Mouse (Mus musculus) thymus, adult 2 months (tissue): ENCODE data around the gene Trappc3. TPM values are rescaled to one million over a fixed set of nuclear protein-coding genes. Genes with fewer than 3 reads are reported as not detected.
A peak's percentile ranks its signal among the peaks of the same experiment; 100 is the strongest.

Experiments
- DNase-seq: peaks from one replicate; pipeline ENCODE4 v3.0.0; 2021
- H3K27ac ChIP-seq: fragments of 200-500 bp; 2 replicates; pipeline ENCODE4 v1.5.1; 2012; ENCODE audit warnings: low read length, control low read depth; ENCODE audit not compliant: control insufficient read depth, insufficient read depth
- H3K27me3 ChIP-seq: fragments of 200-500 bp; 2 replicates; pipeline ENCODE4 v1.6.1; 2012; ENCODE audit warnings: mild to moderate bottlenecking, low read length, moderate library complexity, mixed read lengths; ENCODE audit not compliant: control insufficient read depth, insufficient read depth
- H3K36me3 ChIP-seq: fragments of 200-500 bp; 2 replicates; pipeline ENCODE4 v1.6.1; 2012; ENCODE audit warnings: mild to moderate bottlenecking, low read length, moderate library complexity; ENCODE audit not compliant: control insufficient read depth, insufficient read depth
- H3K4me1 ChIP-seq: fragments of 200-500 bp; replicated peaks from 2 replicates; pipeline ENCODE4 v1.6.1; 2012; ENCODE audit warnings: low read length; ENCODE audit not compliant: control insufficient read depth, insufficient read depth
- H3K4me3 ChIP-seq: fragments of 200-500 bp; 2 replicates; pipeline ENCODE4 v1.5.1; 2012; ENCODE audit warnings: mild to moderate bottlenecking, low read length, control low read depth, moderate library complexity; ENCODE audit not compliant: control insufficient read depth, insufficient read depth
- CTCF ChIP-seq: fragments of 200-500 bp; IDR thresholded peaks from 2 replicates; pipeline ENCODE4 v1.5.1; 2012; ENCODE audit warnings: mild to moderate bottlenecking, control low read depth, low read length, moderate library complexity, borderline replicate concordance; ENCODE audit not compliant: control insufficient read depth, poor library complexity, insufficient read depth; ENCODE audit errors: extremely low read depth
- POLR2A ChIP-seq: fragments of 200-500 bp; IDR thresholded peaks from 2 replicates; pipeline ENCODE4 v1.6.1; 2012; ENCODE audit warnings: mild to moderate bottlenecking, low read length, control low read depth, moderate library complexity; ENCODE audit not compliant: control insufficient read depth, poor library complexity, insufficient read depth; ENCODE audit errors: extremely low read depth
- WGBS: fragments of 180-500 bp; shearing (Covaris S2); methylation state at CpG from one replicate; pipeline ENCODE4 v1.1.7; 2018; 5-methylcytosine and 5-hydroxymethylcytosine counted together
- polyA plus RNA-seq: library from polyadenylated mRNA; depleted of rRNA; stranded (reverse); fragments of >200 nt; gene quantifications from 2 replicates; pipeline ENCODE4 v1.2.3, GENCODE M21; 2012

Gene Trappc3
- polyA plus RNA-seq, 1 experiment = 55.1 TPM

- no peak for DNase-seq
- H3K27ac ChIP-seq = no peak overlapping the region
- H3K4me3 ChIP-seq = no peak overlapping the region
- peaks cover 15% of the 10 kb centered on the region for H3K4me1 ChIP-seq
- TF ChIP-seq POLR2A = no peak
- no peak for TF ChIP-seq CTCF
- no peaks in the 10 kb centered on the region for H3K36me3 ChIP-seq
- WGBS = 25% methylated on average over 27 of the region's 27 CpGs
- H3K27me3 ChIP-seq = peaks cover 15% of the 10 kb centered on the region
These were observed 39.6 kb downstream of the Trappc3 start for GRCm38 (mm10) chr4:126301584-126302309.

GRCm38 (mm10) chr4:126303877-126304276 is 41.8 kb downstream of the Trappc3 start:
- H3K27ac ChIP-seq = no peak overlapping the region
- peaks cover 11% of the 10 kb centered on the region for H3K4me1 ChIP-seq
- WGBS = 64% methylated on average over 4 of the region's 4 CpGs
- peaks cover 11% of the 10 kb centered on the region for H3K27me3 ChIP-seq
- TF ChIP-seq CTCF = no peak
- no peak for TF ChIP-seq POLR2A
- no peak for DNase-seq
- H3K36me3 ChIP-seq = no peaks in the 10 kb centered on the region
- no peak overlapping the region for H3K4me3 ChIP-seq

- Histone ChIP-seq H3K27ac (no peak overlapping the region), H3K4me1 (peaks cover 11% of the 10 kb centered on the region), H3K36me3 (no peaks in the 10 kb centered on the region), H3K4me3 (no peak overlapping the region), H3K27me3 (peaks cover 11% of the 10 kb centered on the region)
- WGBS = 88% methylated on average over 1 of the region's 1 CpGs
- TF ChIP-seq CTCF (no peak), POLR2A (no peak)
- no peak for DNase-seq
These were observed 43.3 kb downstream of the Trappc3 start for GRCm38 (mm10) chr4:126305428-126305827.

- 94% methylated on average over 6 of the region's 6 CpGs for WGBS
- Histone ChIP-seq H3K27ac (no peak overlapping the region), H3K4me3 (no peak overlapping the region), H3K27me3 (peaks cover 9% of the 10 kb centered on the region), H3K36me3 (no peaks in the 10 kb centered on the region), H3K4me1 (peaks cover 5% of the 10 kb centered on the region)
- TF ChIP-seq POLR2A (no peak), CTCF (0 out of 2 replicates have a peak, but pooled peaks have one; percentile 19)
- no peak for DNase-seq
These were observed 43.9 kb downstream of the Trappc3 start for GRCm38 (mm10) chr4:126306058-126306457.

- TF ChIP-seq POLR2A (no peak), CTCF (no peak)
- no peaks in the 10 kb centered on the region for H3K36me3 ChIP-seq
- H3K4me3 ChIP-seq = no peak overlapping the region
- H3K4me1 ChIP-seq = 0 out of 2 replicates have a peak, but pooled peaks cover 4% of the 10 kb centered on the region
- DNase-seq = no peak
- WGBS = 42% methylated on average over 2 of the region's 2 CpGs
- peaks cover 3% of the 10 kb centered on the region for H3K27me3 ChIP-seq
- H3K27ac ChIP-seq = no peak overlapping the region
These were observed 44.7 kb downstream of the Trappc3 start for GRCm38 (mm10) chr4:126306827-126307226.

- Histone ChIP-seq H3K4me1 (0 out of 2 replicates have a peak, but pooled peaks cover 4% of the 10 kb centered on the region), H3K4me3 (no peak overlapping the region), H3K27ac (no peak overlapping the region), H3K27me3 (no peaks in the 10 kb centered on the region), H3K36me3 (no peaks in the 10 kb centered on the region)
- 28% methylated on average over 20 of the region's 20 CpGs for WGBS
- peak; percentile 35 for DNase-seq
- TF ChIP-seq POLR2A (no peak), CTCF (no peak)
These were observed 47.2 kb downstream of the Trappc3 start for GRCm38 (mm10) chr4:126309211-126309921.

- Histone ChIP-seq H3K36me3 (no peaks in the 10 kb centered on the region), H3K27ac (no peak overlapping the region), H3K27me3 (no peaks in the 10 kb centered on the region), H3K4me3 (no peak overlapping the region), H3K4me1 (0 out of 2 replicates have a peak, but pooled peaks cover 4% of the 10 kb centered on the region)
- no peak for TF ChIP-seq POLR2A
- peak; percentile 47; the same call in 1 of the 2 replicates for TF ChIP-seq CTCF
- DNase-seq = peak; percentile 82
- 1% methylated on average over 7 of the region's 7 CpGs for WGBS
These were observed 47.8 kb downstream of the Trappc3 start for GRCm38 (mm10) chr4:126309922-126310309.
